ENCODE assay signal across 8 mouse cellular contexts in the genomic region with DNA sequence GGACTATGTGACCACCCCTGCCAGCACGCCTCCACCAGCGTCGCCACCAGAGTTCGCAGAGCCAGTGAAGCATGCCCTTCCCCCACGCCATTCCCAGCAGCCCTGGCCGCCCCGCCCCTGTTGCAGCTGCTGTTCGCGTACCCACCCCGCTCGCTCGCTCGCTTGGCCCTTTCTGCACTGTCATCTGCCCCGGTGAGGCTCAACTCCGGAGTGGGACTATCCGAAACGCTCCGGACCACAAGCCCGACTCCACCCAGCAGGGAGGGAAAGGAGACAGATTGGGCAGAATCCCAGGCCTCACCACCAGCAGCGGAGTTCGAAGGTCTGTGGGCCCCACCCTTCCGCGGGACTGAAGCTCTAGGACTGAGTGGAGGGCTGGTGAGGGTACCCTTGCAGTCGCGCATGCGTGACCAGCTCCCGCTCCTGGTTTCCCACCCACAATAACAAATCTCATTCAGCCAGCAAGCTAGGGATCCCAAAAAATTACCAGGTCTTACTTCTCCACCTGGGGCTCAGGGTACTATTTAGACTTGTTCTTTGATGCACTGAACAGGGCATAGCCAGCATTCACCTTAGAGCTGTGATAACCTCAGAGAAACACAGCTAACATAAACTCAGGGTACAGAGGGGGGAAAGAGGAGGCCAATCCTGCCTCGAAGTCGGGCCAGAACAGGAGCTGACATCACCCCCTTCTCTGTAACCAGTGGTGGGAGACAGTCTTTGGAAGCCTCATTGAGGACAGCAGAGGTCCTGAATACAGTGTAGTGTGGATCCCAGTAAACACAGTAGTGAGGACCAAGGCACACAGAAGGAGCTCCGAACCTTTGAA. TPM values are rescaled to one million over a fixed set of nuclear protein-coding genes. Genes with fewer than 3 reads are reported as not detected.
DNase-seq lines count a peak whose midpoint lies in the region; ATAC-seq and TF ChIP-seq lines count a peak whose summit lies in the region.

No protein-coding gene starts in this region.

- H3K36me3 ChIP-seq in forebrain, embryonic 11.5 days (ENCODE audit: control insufficient read depth, insufficient read depth, low read length) = no peaks in the 10 kb centered on the region
- peaks cover 14% of the 10 kb centered on the region for H3K36me3 ChIP-seq in hindbrain, embryonic 10.5 days
- peaks cover 2% of the 10 kb centered on the region; the same call in 1 of the 2 replicates for H3K36me3 ChIP-seq in limb, embryonic 14.5 days (ENCODE audit: control insufficient read depth, insufficient read depth, low read length)
- H3K36me3 ChIP-seq in midbrain, embryonic 14.5 days (ENCODE audit: control insufficient read depth, insufficient read depth, low read length) = peaks cover 16% of the 10 kb centered on the region

- H3K9me3 ChIP-seq in forebrain, embryonic 11.5 days (ENCODE audit: control insufficient read depth, low read length) = no peaks in the 10 kb centered on the region
- H3K9me3 ChIP-seq in hindbrain, embryonic 10.5 days = no peaks in the 10 kb centered on the region
- no peaks in the 10 kb centered on the region for H3K9me3 ChIP-seq in limb, embryonic 14.5 days (ENCODE audit: control insufficient read depth, low read length)
- H3K9me3 ChIP-seq in midbrain, embryonic 14.5 days (ENCODE audit: control insufficient read depth, low read length) = no peaks in the 10 kb centered on the region

- H3K4me2 ChIP-seq in forebrain, embryonic 11.5 days (ENCODE audit: low read depth, low read length, severe bottlenecking) = peak overlapping the region; percentile 62
- peak overlapping the region; percentile 76 for H3K4me2 ChIP-seq in limb, embryonic 14.5 days (replicated peaks; ENCODE audit: low read depth, low read length, severe bottlenecking)
- peak overlapping the region; percentile 72 for H3K4me2 ChIP-seq in midbrain, embryonic 14.5 days (ENCODE audit: low read length)

- H3K27ac ChIP-seq in forebrain, embryonic 11.5 days (ENCODE audit: low read depth, low read length) = no peak overlapping the region
- peak overlapping the region; percentile 30 for H3K27ac ChIP-seq in hindbrain, embryonic 10.5 days
- no peak overlapping the region for H3K27ac ChIP-seq in limb, embryonic 14.5 days (replicated peaks; ENCODE audit: low read depth, low read length)
- no peak overlapping the region for H3K27ac ChIP-seq in midbrain, embryonic 14.5 days (replicated peaks; ENCODE audit: low read depth, low read length)

- peak; percentile 41 to 57 for DNase-seq in adrenal gland, adult 18-20 months (ENCODE audit: low spot score in 2 of 2)
- DNase-seq in adrenal gland, adult 8-10 months = no peak
- peak; percentile 65 for DNase-seq in Muller cell, postnatal 12 days (ENCODE audit: inconsistent ontology term)
- peak; percentile 82 for DNase-seq in forebrain, embryonic 11.5 days (ENCODE audit: low spot score)
- DNase-seq in hindbrain, embryonic 10.5 days (ENCODE audit: low spot score) = peak; percentile 66
- peak; percentile 69 for DNase-seq in limb, embryonic 14.5 days (ENCODE audit: low spot score)
- DNase-seq in midbrain, embryonic 14.5 days = peak; percentile 82
- peak; percentile 54 for DNase-seq in thymus, postnatal 25 days

- peaks cover 80% of the 10 kb centered on the region for H3K27me3 ChIP-seq in forebrain, embryonic 11.5 days (ENCODE audit: control insufficient read depth, insufficient read depth, low read length)
- peaks cover 100% of the 10 kb centered on the region for H3K27me3 ChIP-seq in hindbrain, embryonic 10.5 days (ENCODE audit: insufficient read depth, poor library complexity, severe bottlenecking)
- H3K27me3 ChIP-seq in limb, embryonic 14.5 days (ENCODE audit: control insufficient read depth, insufficient read depth, low read length) = peaks cover 69% of the 10 kb centered on the region
- peaks cover 79% of the 10 kb centered on the region for H3K27me3 ChIP-seq in midbrain, embryonic 14.5 days (ENCODE audit: control insufficient read depth, insufficient read depth, low read length)

- peak overlapping the region; percentile 25; the same call in 1 of the 2 replicates for H3K9ac ChIP-seq in forebrain, embryonic 11.5 days (ENCODE audit: low read length)
- peak overlapping the region; percentile 50 for H3K9ac ChIP-seq in limb, embryonic 14.5 days (ENCODE audit: low read depth, low read length, severe bottlenecking)
- H3K9ac ChIP-seq in midbrain, embryonic 14.5 days (replicated peaks; ENCODE audit: low read length) = peak overlapping the region; percentile 59

- 2% methylated on average over 30 of the region's 30 CpGs for WGBS in forebrain, embryonic 11.5 days
- 4% methylated on average over 30 of the region's 30 CpGs for WGBS in hindbrain, embryonic 10.5 days
- 4% methylated on average over 24 of the region's 30 CpGs for WGBS in limb, embryonic 14.5 days
- 2% methylated on average over 30 of the region's 30 CpGs for WGBS in midbrain, embryonic 14.5 days

- peaks cover 7% of the 10 kb centered on the region; the same call in 1 of the 2 replicates for H3K4me1 ChIP-seq in forebrain, embryonic 11.5 days (replicated peaks; ENCODE audit: control insufficient read depth, insufficient read depth, low read length)
- peaks cover 32% of the 10 kb centered on the region for H3K4me1 ChIP-seq in hindbrain, embryonic 10.5 days (replicated peaks)
- peaks cover 11% of the 10 kb centered on the region; the same call in 1 of the 2 replicates for H3K4me1 ChIP-seq in limb, embryonic 14.5 days (ENCODE audit: control insufficient read depth, insufficient read depth, low read length)
- peaks cover 18% of the 10 kb centered on the region; the same call in 1 of the 2 replicates for H3K4me1 ChIP-seq in midbrain, embryonic 14.5 days (ENCODE audit: control insufficient read depth, insufficient read depth, low read length)

- peak overlapping the region; percentile 33 for H3K4me3 ChIP-seq in forebrain, embryonic 11.5 days (ENCODE audit: low read depth, low read length)
- H3K4me3 ChIP-seq in hindbrain, embryonic 10.5 days = peak overlapping the region; percentile 55
- peak overlapping the region; percentile 41 for H3K4me3 ChIP-seq in limb, embryonic 14.5 days (replicated peaks; ENCODE audit: low read length)
- H3K4me3 ChIP-seq in midbrain, embryonic 14.5 days (replicated peaks; ENCODE audit: low read depth, low read length) = peak overlapping the region; percentile 42

- ATAC-seq in forebrain, embryonic 11.5 days (replicated peaks; ENCODE audit: low FRiP score) = peak; percentile 70
- peak; percentile 62 for ATAC-seq in limb, embryonic 14.5 days (ENCODE audit: low FRiP score, low read depth)
- peak; percentile 69 for ATAC-seq in midbrain, embryonic 14.5 days (ENCODE audit: low FRiP score, low TSS enrichment)

- TF ChIP-seq POLR2A in limb, embryonic 14.5 days (IDR thresholded peaks at IDR 0.05; ENCODE audit: borderline replicate concordance, extremely low read depth, insufficient read depth, insufficient read length) = 0 out of 2 replicates have a peak, but pooled peaks have one; percentile 20

RNA-seq across cellular contexts. Expression of gene Nol3, which starts 0.6 kb away (rescaled TPM):
- total RNA-seq in adrenal gland, adult 18-20 months (2021) = 10 to 100 TPM in 1 of 2 experiments, 1 to 10 TPM in 1; 6.7 to 20.3 TPM
- 10 to 100 TPM in 1 of 4 experiments, 1 to 10 TPM in 3; 5.5 to 11.7 (median 6.5) TPM for total RNA-seq in adrenal gland, adult 8-10 months (2022)
- 1.6 and 2.1 TPM in 2 replicates for polyA plus RNA-seq in forebrain, embryonic 11.5 days (2014; fragmentation: Nextera tagmentation; extraction: Ambion mirVana)
- 1.2 and 2.1 TPM in 2 replicates for polyA plus RNA-seq in hindbrain, embryonic 10.5 days (2016; fragmentation: Nextera tagmentation; extraction: Ambion mirVana)
- 2.0 and 2.3 TPM in 2 replicates for polyA plus RNA-seq in limb, embryonic 14.5 days (2012; rRNA removed)
- polyA plus RNA-seq in limb, embryonic 14.5 days (2014; fragmentation: Nextera tagmentation; extraction: Ambion mirVana) = 2.3 and 3.3 TPM in 2 replicates
- polyA plus RNA-seq in midbrain, embryonic 14.5 days (2014; fragmentation: Nextera tagmentation; extraction: Ambion mirVana) = 3.0 and 4.2 TPM in 2 replicates

RNA-seq across cellular contexts. Expression of gene Hsf4, which starts 6.9 kb away (rescaled TPM):
- total RNA-seq in adrenal gland, adult 18-20 months (2021) = 1 to 10 TPM; 2.2 to 4.3 TPM
- total RNA-seq in adrenal gland, adult 8-10 months (2022) = 1 to 10 TPM; 2.1 to 4.8 (median 3.3) TPM
- polyA plus RNA-seq in forebrain, embryonic 11.5 days (2014; fragmentation: Nextera tagmentation; extraction: Ambion mirVana) = not detected in 2 replicates
- 0.09 and 0.20 TPM in 2 replicates for polyA plus RNA-seq in hindbrain, embryonic 10.5 days (2016; fragmentation: Nextera tagmentation; extraction: Ambion mirVana)
- polyA plus RNA-seq in limb, embryonic 14.5 days (2012; rRNA removed) = 0.47 and 0.62 TPM in 2 replicates
- 0.14 TPM in 1 of 2 replicates, not detected in the other for polyA plus RNA-seq in limb, embryonic 14.5 days (2014; fragmentation: Nextera tagmentation; extraction: Ambion mirVana)
- 0.14 and 0.35 TPM in 2 replicates for polyA plus RNA-seq in midbrain, embryonic 14.5 days (2014; fragmentation: Nextera tagmentation; extraction: Ambion mirVana)

RNA-seq across cellular contexts. Expression of gene Fbxl8, which starts 12.1 kb away (rescaled TPM):
- 1 to 10 TPM; 3.7 to 4.3 TPM for total RNA-seq in adrenal gland, adult 18-20 months (2021)
- 1 to 10 TPM; 3.9 to 5.4 (median 4.5) TPM for total RNA-seq in adrenal gland, adult 8-10 months (2022)
- 0.53 and 0.69 TPM in 2 replicates for polyA plus RNA-seq in forebrain, embryonic 11.5 days (2014; fragmentation: Nextera tagmentation; extraction: Ambion mirVana)
- 1.0 and 1.6 TPM in 2 replicates for polyA plus RNA-seq in hindbrain, embryonic 10.5 days (2016; fragmentation: Nextera tagmentation; extraction: Ambion mirVana)
- 4.0 and 5.6 TPM in 2 replicates for polyA plus RNA-seq in limb, embryonic 14.5 days (2012; rRNA removed)
- 2.9 and 3.7 TPM in 2 replicates for polyA plus RNA-seq in limb, embryonic 14.5 days (2014; fragmentation: Nextera tagmentation; extraction: Ambion mirVana)
- 0.72 and 0.96 TPM in 2 replicates for polyA plus RNA-seq in midbrain, embryonic 14.5 days (2014; fragmentation: Nextera tagmentation; extraction: Ambion mirVana)

RNA-seq across cellular contexts. Expression of gene Tradd, which starts 12.1 kb away (rescaled TPM):
- total RNA-seq in adrenal gland, adult 18-20 months (2021) = 10 to 100 TPM; 13.1 to 15.5 TPM
- 10 to 100 TPM; 15.5 to 20.0 (median 19.2) TPM for total RNA-seq in adrenal gland, adult 8-10 months (2022)
- polyA plus RNA-seq in forebrain, embryonic 11.5 days (2014; fragmentation: Nextera tagmentation; extraction: Ambion mirVana) = 12.0 and 12.5 TPM in 2 replicates
- polyA plus RNA-seq in hindbrain, embryonic 10.5 days (2016; fragmentation: Nextera tagmentation; extraction: Ambion mirVana) = 15.4 and 16.3 TPM in 2 replicates
- polyA plus RNA-seq in limb, embryonic 14.5 days (2012; rRNA removed) = 12.8 and 13.6 TPM in 2 replicates
- 26.2 and 26.3 TPM in 2 replicates for polyA plus RNA-seq in limb, embryonic 14.5 days (2014; fragmentation: Nextera tagmentation; extraction: Ambion mirVana)
- polyA plus RNA-seq in midbrain, embryonic 14.5 days (2014; fragmentation: Nextera tagmentation; extraction: Ambion mirVana) = 13.5 and 15.0 TPM in 2 replicates

RNA-seq across cellular contexts. Expression of gene 4931428F04Rik, which starts 13.2 kb away (rescaled TPM):
- 1 to 10 TPM; 2.2 to 2.8 TPM for total RNA-seq in adrenal gland, adult 18-20 months (2021)
- total RNA-seq in adrenal gland, adult 8-10 months (2022) = 1 to 10 TPM; 2.6 to 5.0 (median 4.6) TPM
- polyA plus RNA-seq in forebrain, embryonic 11.5 days (2014; fragmentation: Nextera tagmentation; extraction: Ambion mirVana) = 23.4 and 30.3 TPM in 2 replicates
- polyA plus RNA-seq in hindbrain, embryonic 10.5 days (2016; fragmentation: Nextera tagmentation; extraction: Ambion mirVana) = 26.5 and 43.8 TPM in 2 replicates
- 30.1 and 37.8 TPM in 2 replicates for polyA plus RNA-seq in limb, embryonic 14.5 days (2012; rRNA removed)
- 9.9 and 12.1 TPM in 2 replicates for polyA plus RNA-seq in limb, embryonic 14.5 days (2014; fragmentation: Nextera tagmentation; extraction: Ambion mirVana)
- polyA plus RNA-seq in midbrain, embryonic 14.5 days (2014; fragmentation: Nextera tagmentation; extraction: Ambion mirVana) = 65.7 and 98.8 TPM in 2 replicates
